Mouse (Mus musculus): ENCODE results near the gene Nus1.

The Nus1 gene

GRCm38 (mm10) chr10:52417998-52418860 lies 882 bp downstream of the Nus1 start:
- no peak for DNase-seq

GRCm38 (mm10) chr10:52418931-52419330 lies 1.6 kb downstream of the Nus1 start:
- no peak for DNase-seq

- no peak for DNase-seq
These were observed 2.1 kb downstream of the Nus1 start for GRCm38 (mm10) chr10:52419402-52419801.

- no peak for DNase-seq
These were observed 3.2 kb downstream of the Nus1 start for GRCm38 (mm10) chr10:52420526-52420925.

GRCm38 (mm10) chr10:52421716-52422115 lies 4.4 kb downstream of the Nus1 start:
- no peak for DNase-seq

- peak; percentile 33 for DNase-seq
These were observed 5.8 kb downstream of the Nus1 start for GRCm38 (mm10) chr10:52423097-52423496.

GRCm38 (mm10) chr10:52426314-52426980 lies 9.1 kb downstream of the Nus1 start:
- no peak for DNase-seq

- no peak for DNase-seq
These were observed 10.5 kb downstream of the Nus1 start for GRCm38 (mm10) chr10:52427634-52428415.

GRCm38 (mm10) chr10:52430953-52431352 lies 13.6 kb downstream of the Nus1 start:
- DNase-seq: no peak

GRCm38 (mm10) chr10:52434836-52435235 lies 17.5 kb downstream of the Nus1 start:
- DNase-seq: no peak

- no peak for DNase-seq
These were observed 43.3 kb downstream of the Nus1 start for GRCm38 (mm10) chr10:52460614-52461013.

- no peak for DNase-seq
These were observed 46.8 kb downstream of the Nus1 start for GRCm38 (mm10) chr10:52463941-52464739.

GRCm38 (mm10) chr10:52471520-52471919 lies 54.2 kb downstream of the Nus1 start:
- no peak for DNase-seq
